21 mouse cellular contexts compared by ENCODE assay signal in genomic region chr5:23388091-23388490, GRCm38 (mm10). TPM values are rescaled to one million over a fixed set of nuclear protein-coding genes. Genes with fewer than 3 reads are reported as not detected.
DNase-seq lines count a peak whose midpoint lies in the region; ATAC-seq lines count a peak whose summit lies in the region.
"Had no signal": no experiment of that assay in that cellular context is flagged by ENCODE, and none has a peak within 500 bp of the region (broad histone marks: within the 10 kb centered on the region; RNA-seq: fewer than 3 reads in every experiment).

No protein-coding gene starts in this region.

- no peak overlapping the region for H3K4me3 ChIP-seq in heart, embryonic 10.5 days
- no peak overlapping the region for H3K4me3 ChIP-seq in midbrain, embryonic 14.5 days (replicated peaks; ENCODE audit: low read depth, low read length)
- H3K4me3 ChIP-seq in midbrain, embryonic 11.5 days (ENCODE audit: low read depth, low read length), result no peak overlapping the region
- no peak overlapping the region for H3K4me3 ChIP-seq in brown adipose tissue, adult 24 weeks (ENCODE audit: insufficient read depth, low read depth, low read length)
- H3K4me3 ChIP-seq: embryonic facial prominence, embryonic 12.5 days; erythroblast, embryonic 14.5 days; forebrain, embryonic 10.5 days; heart, embryonic 15.5 days; intestine, embryonic 15.5 days had no signal

- H3K4me2 ChIP-seq in midbrain, embryonic 14.5 days (ENCODE audit: low read length), result no peak overlapping the region
- no peak overlapping the region for H3K4me2 ChIP-seq in midbrain, embryonic 11.5 days
- H3K4me2 ChIP-seq: hindbrain, embryonic 14.5 days; intestine, embryonic 15.5 days had no signal

- H3K9me3 ChIP-seq in heart, embryonic 10.5 days, result no peaks in the 10 kb centered on the region
- H3K9me3 ChIP-seq in midbrain, embryonic 14.5 days (ENCODE audit: control insufficient read depth, low read length), result no peaks in the 10 kb centered on the region
- H3K9me3 ChIP-seq in midbrain, embryonic 11.5 days (ENCODE audit: control insufficient read depth, low read length), result no peaks in the 10 kb centered on the region
- H3K9me3 ChIP-seq: embryonic facial prominence, embryonic 12.5 days; forebrain, embryonic 10.5 days; G1E; heart, embryonic 15.5 days; intestine, embryonic 15.5 days had no signal

- H3K9ac ChIP-seq in midbrain, embryonic 14.5 days (replicated peaks; ENCODE audit: low read length), result no peak overlapping the region
- no peak overlapping the region for H3K9ac ChIP-seq in midbrain, embryonic 11.5 days (ENCODE audit: low read length)
- H3K9ac ChIP-seq: embryonic facial prominence, embryonic 12.5 days; heart, embryonic 15.5 days; hindbrain, embryonic 14.5 days; intestine, embryonic 15.5 days had no signal

- WGBS in heart, embryonic 10.5 days, result 35% methylated on average over 3 of the region's 3 CpGs
- WGBS in midbrain, embryonic 14.5 days, result 40% methylated on average over 3 of the region's 3 CpGs
- WGBS in midbrain, embryonic 11.5 days, result 44% methylated on average over 3 of the region's 3 CpGs

- no peaks in the 10 kb centered on the region for H3K27me3 ChIP-seq in heart, embryonic 10.5 days (ENCODE audit: insufficient read depth, poor library complexity, severe bottlenecking)
- H3K27me3 ChIP-seq in midbrain, embryonic 14.5 days (ENCODE audit: control insufficient read depth, insufficient read depth, low read length), result no peaks in the 10 kb centered on the region
- H3K27me3 ChIP-seq in midbrain, embryonic 11.5 days (ENCODE audit: control insufficient read depth, insufficient read depth, low read length), result no peaks in the 10 kb centered on the region
- H3K27me3 ChIP-seq: embryonic facial prominence, embryonic 12.5 days; heart, embryonic 15.5 days; intestine, embryonic 15.5 days had no signal

- no peak overlapping the region for H3K27ac ChIP-seq in heart, embryonic 10.5 days
- no peak overlapping the region for H3K27ac ChIP-seq in midbrain, embryonic 14.5 days (replicated peaks; ENCODE audit: low read depth, low read length)
- H3K27ac ChIP-seq in midbrain, embryonic 11.5 days (ENCODE audit: low read depth, low read length), result no peak overlapping the region
- peak overlapping the region; percentile 71 for H3K27ac ChIP-seq in brown adipose tissue, adult 24 weeks (replicated peaks; ENCODE audit: low read depth, low read length)
- H3K27ac ChIP-seq: embryonic facial prominence, embryonic 12.5 days; forebrain, embryonic 10.5 days; intestine, embryonic 15.5 days had no signal

- H3K4me1 ChIP-seq in heart, embryonic 10.5 days, result peaks cover 13% of the 10 kb centered on the region; the same call in 1 of the 2 replicates
- H3K4me1 ChIP-seq in midbrain, embryonic 14.5 days (ENCODE audit: control insufficient read depth, insufficient read depth, low read length), result no peaks in the 10 kb centered on the region
- H3K4me1 ChIP-seq in midbrain, embryonic 11.5 days (ENCODE audit: control insufficient read depth, insufficient read depth, low read length), result peaks cover 2% of the 10 kb centered on the region; the same call in 1 of the 2 replicates
- peaks cover 2% of the 10 kb centered on the region for H3K4me1 ChIP-seq in brown adipose tissue, adult 24 weeks (ENCODE audit: control insufficient read depth, insufficient read depth, insufficient read length, low read length)

- no peaks in the 10 kb centered on the region for H3K36me3 ChIP-seq in heart, embryonic 10.5 days
- no peaks in the 10 kb centered on the region for H3K36me3 ChIP-seq in midbrain, embryonic 14.5 days (ENCODE audit: control insufficient read depth, insufficient read depth, low read length)
- no peaks in the 10 kb centered on the region for H3K36me3 ChIP-seq in midbrain, embryonic 11.5 days (ENCODE audit: control insufficient read depth, insufficient read depth, low read length)
- H3K36me3 ChIP-seq: embryonic facial prominence, embryonic 12.5 days; forebrain, embryonic 10.5 days; G1E; heart, embryonic 15.5 days; intestine, embryonic 15.5 days had no signal

- DNase-seq in heart, adult 11 months, result peak; percentile 79
- no peak for DNase-seq in heart, embryonic 10.5 days (ENCODE audit: low spot score)
- peak; percentile 2 for DNase-seq in midbrain, embryonic 14.5 days
- DNase-seq in midbrain, embryonic 11.5 days (ENCODE audit: low spot score, missing footprints), result no peak
- no peak for DNase-seq in frontal cortex, adult 2 months (ENCODE audit: extremely low spot score in 1 of 2, low spot score in 1 of 2)
- no peak for DNase-seq in cerebellum, postnatal 25 days
- DNase-seq: adrenal gland, postnatal 10 days; cerebellum, adult 18-20 months; cerebellum, adult 9-11 months; gastrocnemius, postnatal 10 days; heart, postnatal 14 days; kidney, adult 18-20 months had no signal

- no peak for ATAC-seq in midbrain, embryonic 14.5 days (ENCODE audit: low FRiP score, low TSS enrichment)
- ATAC-seq in midbrain, embryonic 11.5 days (ENCODE audit: low FRiP score), result no peak
- ATAC-seq: forebrain, embryonic 14.5 days; intestine, embryonic 15.5 days had no signal

RNA-seq across cellular contexts. Expression of gene Kmt2e, which starts 46.1 kb away (rescaled TPM):
- 63.2 and 69.0 TPM in 2 replicates for polyA plus RNA-seq in heart, embryonic 10.5 days (2016; fragmentation: Nextera tagmentation; extraction: Ambion mirVana)
- 152 and 155 TPM in 2 replicates for polyA plus RNA-seq in midbrain, embryonic 14.5 days (2014; fragmentation: Nextera tagmentation; extraction: Ambion mirVana)
- polyA plus RNA-seq in midbrain, embryonic 11.5 days (2014; fragmentation: Nextera tagmentation; extraction: Ambion mirVana), result 110 and 115 TPM in 2 replicates
- polyA plus RNA-seq in brown adipose tissue, adult 24 weeks (2012; ENCODE audit: insufficient read depth, insufficient read length, missing spikeins), result 35.5 and 36.9 TPM in 2 replicates
- 49.7 and 51.7 TPM in 2 replicates for polyA plus RNA-seq in frontal cortex, adult 2 months (2012; rRNA removed)

Comparison
In these comparisons a context has a peak if more than half of its experiments do, and no peak if none do; other contexts are left out.
1. DNase-seq: peak in heart, adult 11 months (single experiment) and midbrain, embryonic 14.5 days (single experiment); none in heart, embryonic 10.5 days (single experiment), midbrain, embryonic 11.5 days (single experiment), frontal cortex, adult 2 months (0 of 2) and cerebellum, postnatal 25 days (0 of 2).